Mouse (Mus musculus) lung, postnatal 10 days (tissue): ENCODE results near the gene Shd.

Experiments
- DNase-seq: peaks from one replicate; pipeline ENCODE4 v3.0.0; 2021

The Shd gene

DNA sequence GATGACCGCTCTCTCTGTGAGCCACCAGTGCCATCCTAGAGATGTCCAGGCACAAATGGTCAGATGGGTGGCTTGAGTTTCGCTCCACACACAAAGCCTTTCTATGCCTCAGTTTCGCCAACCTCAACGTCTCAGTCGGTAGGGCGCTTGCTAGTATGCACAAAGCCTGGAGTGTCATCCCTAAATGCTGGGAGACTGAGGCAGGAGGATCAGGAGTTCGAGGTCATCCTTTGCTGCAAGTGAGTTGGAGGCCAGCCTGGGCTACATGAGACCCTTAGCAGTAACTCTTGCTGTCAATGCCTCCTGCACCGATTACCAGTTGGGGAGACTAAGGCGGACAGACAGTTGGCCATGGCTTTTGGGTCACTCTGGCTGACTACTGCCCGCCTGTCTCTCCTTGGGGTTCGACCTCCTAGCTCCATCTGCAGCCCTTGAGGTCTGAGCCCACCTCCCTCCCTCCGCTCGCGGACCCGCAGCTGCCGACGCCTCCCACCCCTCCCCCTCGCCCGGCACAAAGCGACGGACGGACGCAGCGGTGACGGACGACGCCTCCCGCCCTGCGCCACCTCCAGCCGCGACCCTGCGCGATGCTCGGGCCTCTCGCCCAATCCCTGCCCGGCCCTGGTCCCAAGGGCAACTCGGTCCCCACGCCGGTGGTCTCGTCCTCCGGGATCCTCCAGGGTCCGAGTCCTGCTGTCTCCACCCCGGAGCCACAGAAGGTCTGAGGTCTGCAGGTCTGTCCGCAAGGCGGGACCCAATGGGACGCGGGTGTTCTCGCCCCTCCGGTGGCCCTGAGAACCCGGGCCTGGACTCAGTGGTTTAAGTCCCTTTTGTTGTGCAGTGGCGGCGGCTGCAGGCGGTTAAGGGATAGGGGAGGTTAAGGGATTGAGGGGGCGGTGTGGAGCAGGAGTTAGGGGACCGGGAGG lies at the start of gene Shd:
Gene Shd (plus strand): TSS at position 502 of the 926 bp plus-strand sequence.
- DNase-seq, result peak; percentile 61

DNA sequence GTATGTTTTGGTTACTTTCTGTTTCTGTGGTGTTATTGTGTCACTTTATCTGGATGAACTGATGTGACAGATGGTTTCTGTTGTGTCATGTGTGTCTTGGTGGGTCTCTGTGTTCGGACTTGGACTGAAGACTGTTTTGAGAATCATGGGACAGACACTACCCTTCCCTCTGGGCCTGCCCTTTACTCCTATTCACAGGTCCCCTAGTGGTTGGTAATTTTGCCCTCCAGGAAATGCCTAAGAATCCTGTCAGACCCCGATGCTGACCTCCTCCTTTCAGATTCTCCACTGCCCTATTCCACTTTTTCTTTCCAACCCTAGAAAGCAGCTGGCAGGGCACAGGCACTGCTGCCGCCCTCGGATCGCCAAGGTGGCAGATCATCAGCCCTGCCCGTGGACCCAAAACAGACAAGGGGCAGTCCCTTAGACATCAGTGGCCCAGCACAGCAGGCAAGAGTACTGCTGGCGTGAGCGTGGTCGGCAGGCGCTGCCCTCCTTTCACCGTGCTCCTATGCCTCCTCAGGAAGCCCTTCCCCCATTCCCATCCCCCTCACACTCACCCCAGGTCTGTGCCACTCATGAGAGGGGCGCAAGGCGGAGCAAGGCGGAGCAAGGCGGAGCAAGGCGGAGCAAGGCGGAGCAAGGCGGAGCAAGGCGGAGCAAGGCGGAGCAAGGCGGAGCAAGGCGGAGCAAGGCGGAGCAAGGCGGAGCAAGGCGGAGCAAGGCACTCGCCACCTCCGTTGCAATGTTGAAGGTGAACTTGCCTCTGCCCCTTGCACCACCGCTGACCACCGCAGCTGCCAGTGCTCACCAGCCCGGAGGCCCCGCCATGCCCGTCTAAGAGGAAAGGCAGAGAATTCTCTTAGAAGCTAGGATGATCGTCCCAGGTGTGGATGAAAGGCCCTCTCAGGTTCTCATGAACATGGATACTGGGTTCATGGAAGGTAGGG lies 38.4 kb upstream of the Shd start:
- peak; percentile 73 for DNase-seq

DNA sequence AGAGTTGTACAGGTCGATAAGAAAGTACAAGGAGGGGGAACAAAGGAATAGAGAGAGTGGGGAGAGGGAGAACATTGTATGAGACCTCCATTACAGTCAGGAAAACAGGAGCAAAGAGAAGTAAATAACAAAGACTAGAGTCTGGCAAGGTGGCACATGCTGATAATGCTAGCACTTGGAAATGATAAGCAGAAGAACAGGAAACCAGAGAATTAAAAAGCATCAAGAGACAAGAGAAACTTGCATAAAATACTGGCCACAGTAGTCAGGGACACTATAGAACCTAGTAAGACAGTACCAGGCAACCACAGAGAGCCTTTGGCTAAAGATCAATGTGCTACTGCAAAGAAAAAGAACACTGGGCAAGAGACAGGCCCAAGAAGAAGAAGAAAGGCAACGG lies 37.6 kb upstream of the Shd start:
- DNase-seq, result no peak

DNA sequence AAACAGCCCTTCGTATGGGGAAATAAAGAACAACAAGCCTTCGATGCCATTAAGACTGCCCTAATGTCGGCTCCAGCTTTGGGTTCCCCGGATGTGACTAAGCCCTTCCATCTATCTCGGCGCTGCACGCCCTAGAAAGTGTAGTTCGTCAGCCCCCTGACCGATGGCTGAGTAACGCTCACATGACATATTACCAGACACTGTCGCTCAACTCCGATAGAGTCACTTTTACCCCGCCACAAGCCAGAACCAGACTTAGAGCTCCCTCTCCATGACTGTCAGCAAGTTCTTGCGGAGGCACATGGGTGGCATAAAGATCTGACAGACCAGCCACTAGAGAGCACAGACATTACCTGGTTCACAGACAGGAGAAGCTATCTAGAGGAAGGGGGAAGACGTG lies 37.1 kb upstream of the Shd start:
- no peak for DNase-seq

DNA sequence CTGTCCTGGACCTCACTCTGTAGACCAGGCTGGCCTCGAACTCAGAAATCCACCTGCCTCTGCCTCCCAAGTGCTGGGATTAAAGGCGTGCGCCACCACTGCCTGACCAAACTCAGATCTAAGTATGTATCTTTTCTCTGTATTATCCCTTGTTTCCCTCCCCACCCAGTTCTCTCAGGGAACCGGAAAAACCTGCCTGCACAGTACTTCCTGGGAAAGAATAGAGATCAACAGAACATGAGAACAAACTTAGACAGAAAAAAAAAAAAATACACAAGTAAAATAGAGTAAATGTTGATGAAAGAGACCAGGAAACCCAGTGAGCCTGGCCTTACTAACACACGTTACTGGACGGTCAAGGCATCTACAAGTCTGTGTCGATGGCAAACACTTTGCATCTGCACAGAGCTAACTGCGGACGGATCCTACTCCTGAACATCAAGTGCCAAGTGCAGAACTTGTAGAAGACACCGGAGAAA lies 25.8 kb upstream of the Shd start:
- peak; percentile 42 for DNase-seq

DNA sequence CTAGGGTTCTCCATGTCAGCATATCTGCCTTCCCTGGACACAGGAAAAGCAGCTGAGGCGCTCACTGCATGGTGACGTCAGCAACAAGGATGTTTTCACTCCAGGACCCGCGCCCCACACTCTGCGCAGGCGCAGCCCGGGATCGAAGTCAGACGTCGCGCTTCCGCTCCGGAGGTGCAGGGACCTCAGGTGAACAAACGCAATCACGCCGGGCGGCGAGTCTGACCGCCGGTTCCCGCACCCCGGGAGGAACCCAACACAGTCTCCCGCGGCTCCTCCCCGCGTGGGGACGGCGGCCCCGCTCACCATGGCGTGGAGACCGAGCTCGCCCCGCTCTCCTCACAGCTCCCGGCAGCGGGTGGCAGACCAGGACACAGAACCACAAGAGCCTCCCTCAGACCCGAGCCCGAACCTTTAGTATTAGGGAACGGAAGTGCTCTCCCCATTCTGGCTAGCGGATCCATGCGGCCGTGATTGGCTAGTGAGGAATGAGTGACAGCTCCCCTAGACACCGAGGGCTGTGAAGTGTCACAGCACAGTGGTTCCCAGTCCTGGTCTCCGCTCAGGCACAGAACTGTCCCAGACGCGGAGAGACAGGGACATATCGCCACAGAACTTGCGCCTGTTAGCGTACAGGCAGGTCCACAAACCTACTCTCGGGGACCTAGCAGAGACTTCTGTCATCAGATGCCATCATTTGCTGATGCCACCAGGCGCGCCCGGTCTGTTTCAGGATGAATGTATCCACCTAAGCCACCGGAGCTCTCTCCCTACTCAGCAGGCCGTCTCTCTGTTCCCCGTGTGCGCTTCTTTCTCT lies 25.2 kb upstream of the Shd start:
- peak; percentile 96 for DNase-seq

DNA sequence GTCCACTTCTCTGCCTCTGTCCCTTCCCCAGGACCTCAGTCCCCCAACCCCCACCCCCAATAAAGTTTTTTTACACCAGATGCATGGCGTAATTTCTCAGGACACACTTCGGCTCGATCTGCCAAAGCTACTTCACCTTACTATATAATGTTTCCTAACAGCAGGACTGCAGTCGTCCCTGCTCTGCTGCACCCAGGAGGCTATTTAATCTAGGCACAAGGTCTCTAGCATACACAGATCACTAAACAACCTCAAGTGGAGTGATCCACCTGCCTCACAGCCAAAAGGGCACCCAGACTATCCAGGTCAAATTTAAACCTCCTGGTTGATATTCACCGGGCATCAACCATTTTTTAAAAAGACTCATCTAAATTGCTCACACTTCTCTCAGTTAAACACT lies 24.6 kb upstream of the Shd start:
- no peak for DNase-seq

DNA sequence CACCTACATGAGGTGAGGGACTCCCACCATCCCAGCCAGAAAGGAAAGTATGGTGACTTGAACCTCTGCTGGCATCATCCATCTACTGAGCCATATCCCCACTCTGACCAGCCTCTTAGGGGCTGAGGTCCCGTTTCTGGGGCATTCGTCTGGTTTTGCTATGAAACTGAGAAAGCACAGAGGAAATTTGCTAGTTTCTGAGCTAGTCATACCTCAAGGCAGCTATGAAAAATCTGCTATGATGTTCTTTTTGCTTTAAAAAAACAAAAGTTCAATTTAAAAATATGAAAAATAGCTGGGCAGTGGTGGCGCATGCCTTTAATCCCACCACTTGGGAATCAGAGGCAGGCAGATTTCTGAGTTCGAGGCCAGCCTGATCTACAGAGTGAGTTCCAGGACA lies 21.6 kb upstream of the Shd start:
- DNase-seq, result no peak

DNA sequence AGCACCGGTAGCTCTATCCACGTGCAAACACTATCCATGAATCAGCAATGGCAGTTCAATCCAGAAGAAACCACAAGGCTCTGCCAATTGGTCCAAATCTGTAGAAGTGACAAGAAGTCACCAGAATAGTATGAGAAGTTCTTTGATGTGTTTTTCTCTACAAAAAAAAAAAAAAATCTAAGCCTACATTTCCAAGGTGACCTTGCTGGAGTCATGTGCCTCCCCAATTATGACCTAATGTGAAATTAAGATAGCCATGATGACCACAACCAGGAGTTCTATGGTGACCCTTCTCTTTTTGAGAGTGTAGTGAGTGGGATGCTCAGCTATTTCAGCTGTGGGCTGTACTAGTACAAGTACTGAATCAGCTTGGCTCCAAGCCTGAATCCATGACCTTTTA lies 20.9 kb upstream of the Shd start, which contains the start of gene Zfp119b:
Gene Zfp119b (minus strand): TSS at position 101 of the 400 bp plus-strand sequence.
- no peak for DNase-seq

DNA sequence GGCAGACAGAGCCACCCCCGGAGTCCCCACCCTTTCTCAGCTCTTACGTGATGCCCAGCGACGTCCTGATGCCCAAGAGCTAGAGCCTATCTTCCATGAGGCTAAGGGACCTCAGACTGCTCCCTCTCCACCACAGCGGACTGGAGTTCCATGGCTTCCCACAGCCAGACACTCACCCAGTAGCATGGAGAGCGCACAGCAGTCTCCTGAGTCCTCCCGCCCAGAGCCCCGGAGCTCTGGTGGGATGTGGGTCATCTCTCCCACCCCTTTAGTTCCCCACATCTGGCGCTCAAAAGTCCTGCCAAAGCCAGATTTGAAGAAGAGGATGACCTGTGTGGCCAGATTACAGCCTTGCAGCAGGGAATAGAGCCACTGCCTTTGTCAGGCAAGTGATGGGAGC lies 19.7 kb upstream of the Shd start:
- no peak for DNase-seq

DNA sequence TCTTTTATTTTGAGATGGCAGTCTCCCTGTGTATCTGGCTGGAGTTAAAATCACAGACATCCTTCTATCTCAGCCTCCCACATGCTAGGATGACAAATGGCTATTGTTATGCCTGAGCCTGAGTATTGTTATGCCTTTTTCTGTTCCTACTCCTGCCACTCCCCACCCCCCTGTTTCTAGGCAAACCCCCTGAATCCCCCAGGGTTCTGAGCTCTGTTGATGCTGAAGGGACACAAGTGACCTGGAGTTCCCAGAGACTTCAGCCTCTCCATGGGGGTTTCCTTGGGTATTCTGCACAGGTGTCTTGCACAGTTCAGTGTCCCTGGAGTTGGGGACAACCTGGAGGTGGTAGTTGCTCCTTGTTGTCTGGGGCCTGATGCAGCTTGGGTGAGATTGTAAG lies 18.2 kb upstream of the Shd start:
- DNase-seq, result no peak

DNA sequence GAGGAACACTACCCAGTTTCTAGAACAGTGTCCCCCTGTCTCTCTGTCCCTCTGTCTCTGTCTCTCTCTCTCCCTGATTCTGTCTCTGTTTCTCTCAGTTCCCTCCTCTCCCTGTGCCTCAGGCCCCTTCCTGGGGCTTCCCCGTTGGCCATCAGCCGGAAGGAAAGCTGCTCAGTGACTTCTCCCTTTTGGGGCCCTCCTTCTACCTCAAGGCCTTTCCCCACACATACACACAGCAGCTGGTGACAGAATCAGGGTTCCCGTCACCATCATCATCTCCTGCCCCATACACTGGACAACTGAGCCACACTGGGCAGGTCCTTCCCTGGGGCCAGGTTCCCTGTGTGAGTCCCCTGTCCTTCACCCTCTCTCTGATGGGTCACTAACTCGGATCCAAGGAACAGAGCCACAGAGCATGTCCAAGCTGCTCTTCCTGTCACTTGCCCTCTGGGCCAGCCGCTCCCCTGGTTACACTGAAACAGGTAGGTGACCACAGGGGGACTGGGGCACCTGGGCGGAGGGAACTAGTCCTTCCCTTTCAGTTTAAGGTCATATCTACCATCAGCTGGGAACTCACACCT lies 17.7 kb upstream of the Shd start, which contains the start of gene Ebi3:
Gene Ebi3 (plus strand): TSS at position 194 of the 581 bp plus-strand sequence.
- DNase-seq, result no peak

DNA sequence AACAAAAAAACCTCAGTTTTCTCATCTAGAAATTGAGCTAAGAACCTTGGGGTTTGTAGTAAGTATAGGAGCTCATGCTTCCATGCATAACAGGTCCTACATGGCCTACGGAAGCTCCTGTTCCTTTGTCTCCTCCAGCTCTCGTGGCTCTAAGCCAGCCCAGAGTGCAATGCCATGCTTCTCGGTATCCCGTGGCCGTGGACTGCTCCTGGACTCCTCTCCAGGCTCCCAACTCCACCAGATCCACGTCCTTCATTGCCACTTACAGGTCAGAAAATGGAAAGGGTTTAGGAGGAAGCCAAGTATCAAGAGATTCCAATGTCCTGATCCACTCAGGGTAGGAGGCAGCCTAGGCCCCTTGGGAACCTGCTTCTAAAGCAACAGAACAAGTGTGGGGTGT lies 16.5 kb upstream of the Shd start:
- DNase-seq, result no peak

DNA sequence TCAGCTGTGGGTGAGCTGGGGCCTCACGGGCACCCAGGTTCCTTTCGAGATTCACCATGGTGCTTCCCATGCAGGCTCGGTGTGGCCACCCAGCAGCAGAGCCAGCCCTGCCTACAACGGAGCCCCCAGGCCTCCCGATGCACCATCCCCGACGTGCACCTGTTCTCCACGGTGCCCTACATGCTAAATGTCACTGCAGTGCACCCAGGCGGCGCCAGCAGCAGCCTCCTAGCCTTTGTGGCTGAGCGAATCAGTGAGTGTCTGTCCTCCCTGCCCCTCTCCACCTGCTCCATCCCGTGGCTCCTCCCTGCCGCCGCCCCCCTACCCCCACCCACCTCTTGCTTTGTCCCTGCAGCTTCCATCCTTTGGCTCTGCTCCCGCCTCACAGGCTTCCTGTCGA lies 16.0 kb upstream of the Shd start:
- no peak for DNase-seq

DNA sequence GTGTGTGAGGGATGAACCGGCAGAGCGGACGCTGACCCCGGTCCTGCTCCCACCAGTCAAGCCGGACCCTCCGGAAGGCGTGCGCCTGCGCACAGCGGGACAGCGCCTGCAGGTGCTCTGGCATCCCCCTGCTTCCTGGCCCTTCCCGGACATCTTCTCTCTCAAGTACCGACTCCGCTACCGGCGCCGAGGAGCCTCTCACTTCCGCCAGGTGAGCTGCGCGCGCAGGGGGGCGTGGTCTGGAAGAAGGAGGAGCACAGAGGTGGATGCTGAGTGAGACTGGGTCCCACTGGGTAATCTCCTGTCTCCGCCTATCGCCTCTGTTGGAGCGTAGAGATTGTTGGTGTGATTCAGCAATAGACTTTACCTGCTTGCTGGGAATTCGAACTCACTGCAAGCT lies 14.1 kb upstream of the Shd start:
- peak; percentile 84 for DNase-seq

DNA sequence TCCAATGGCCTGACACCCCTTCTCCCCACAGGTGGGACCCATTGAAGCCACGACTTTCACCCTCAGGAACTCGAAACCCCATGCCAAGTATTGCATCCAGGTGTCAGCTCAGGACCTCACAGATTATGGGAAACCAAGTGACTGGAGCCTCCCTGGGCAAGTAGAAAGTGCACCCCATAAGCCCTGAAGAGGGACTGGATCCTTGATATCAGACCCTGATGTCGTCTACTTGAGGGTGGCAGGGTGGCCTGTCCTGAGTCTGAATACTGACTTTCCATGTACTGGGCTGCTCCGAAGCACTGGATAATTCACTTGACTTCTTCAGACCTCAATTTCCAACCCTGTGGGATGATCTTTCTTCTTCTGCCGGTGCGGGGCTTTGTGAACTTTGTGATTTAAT lies 13.7 kb upstream of the Shd start:
- no peak for DNase-seq

DNA sequence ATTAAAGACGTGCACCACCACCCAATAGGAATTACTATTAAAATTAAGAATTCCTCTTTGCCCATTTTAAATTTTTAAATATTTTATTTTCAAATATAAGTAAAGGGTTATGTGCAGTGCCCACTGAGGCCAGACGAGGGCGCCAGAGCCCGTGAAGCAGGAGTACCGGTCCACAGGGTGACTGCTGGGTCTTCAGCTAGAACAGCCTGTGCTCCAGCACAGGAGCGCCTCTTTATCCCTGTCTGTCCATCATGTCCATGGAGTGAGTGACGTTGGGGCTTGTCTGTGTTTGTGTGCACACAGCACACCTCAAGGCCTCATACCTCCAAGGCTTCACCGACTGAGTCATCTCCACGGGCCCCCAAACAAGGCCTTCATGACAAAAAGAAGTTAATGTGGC lies 13.1 kb upstream of the Shd start:
- peak; percentile 86 for DNase-seq

DNA sequence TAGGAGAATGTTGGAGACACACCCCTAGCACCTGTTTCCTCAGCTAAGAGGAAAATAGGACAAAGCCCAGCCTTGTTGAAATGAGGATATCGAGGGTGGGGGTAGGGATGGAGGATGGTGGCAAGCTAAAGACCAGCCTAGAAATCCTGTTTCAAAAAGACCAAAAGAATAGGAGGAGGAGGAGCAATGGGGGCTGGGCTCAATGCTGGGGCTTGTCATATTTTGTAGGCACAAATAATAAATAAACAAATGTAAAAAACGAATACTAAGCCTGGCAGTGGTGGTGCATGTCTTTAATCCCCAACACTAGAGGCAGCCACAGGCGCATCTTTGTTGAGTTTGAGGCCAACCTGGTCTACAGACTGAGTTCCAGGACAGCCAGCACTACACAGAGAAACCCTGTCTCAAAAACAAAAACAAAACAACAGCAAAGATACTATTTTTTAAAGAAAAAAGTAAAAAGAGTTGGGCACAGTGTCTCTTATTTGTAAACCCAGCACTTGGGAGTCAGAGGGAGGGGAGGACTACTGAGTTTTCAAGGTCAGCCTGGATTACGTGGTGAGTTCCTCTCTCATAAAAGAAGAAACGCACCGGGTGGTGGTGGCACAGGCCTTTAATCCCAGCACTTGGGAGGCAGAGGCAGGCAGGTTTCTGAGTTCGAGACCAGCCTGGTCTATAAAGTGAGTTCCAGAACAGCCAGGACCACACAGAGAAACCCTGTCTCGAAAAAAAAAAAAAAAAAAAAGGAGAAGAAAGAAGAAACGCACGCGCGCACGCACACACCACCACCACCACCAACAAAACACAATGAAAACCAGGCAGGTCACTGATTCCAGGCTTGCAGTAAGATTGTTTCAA lies 12.3 kb upstream of the Shd start:
- no peak for DNase-seq

DNA sequence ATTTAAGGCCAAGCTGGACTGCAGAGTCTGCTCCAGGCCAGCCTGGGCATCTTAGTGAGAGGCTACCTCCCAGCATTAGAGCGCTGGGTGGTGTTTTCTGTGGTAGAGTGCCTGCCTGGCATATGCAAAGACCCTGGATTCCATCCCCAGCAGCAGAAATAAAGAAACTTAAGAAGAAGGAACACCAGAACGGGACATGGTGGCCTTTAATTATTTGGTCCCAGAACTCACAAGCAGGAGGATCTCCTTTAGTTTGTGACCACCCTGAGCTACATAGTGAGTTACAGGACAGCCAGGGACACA lies 11.7 kb upstream of the Shd start:
- DNase-seq, result no peak

DNA sequence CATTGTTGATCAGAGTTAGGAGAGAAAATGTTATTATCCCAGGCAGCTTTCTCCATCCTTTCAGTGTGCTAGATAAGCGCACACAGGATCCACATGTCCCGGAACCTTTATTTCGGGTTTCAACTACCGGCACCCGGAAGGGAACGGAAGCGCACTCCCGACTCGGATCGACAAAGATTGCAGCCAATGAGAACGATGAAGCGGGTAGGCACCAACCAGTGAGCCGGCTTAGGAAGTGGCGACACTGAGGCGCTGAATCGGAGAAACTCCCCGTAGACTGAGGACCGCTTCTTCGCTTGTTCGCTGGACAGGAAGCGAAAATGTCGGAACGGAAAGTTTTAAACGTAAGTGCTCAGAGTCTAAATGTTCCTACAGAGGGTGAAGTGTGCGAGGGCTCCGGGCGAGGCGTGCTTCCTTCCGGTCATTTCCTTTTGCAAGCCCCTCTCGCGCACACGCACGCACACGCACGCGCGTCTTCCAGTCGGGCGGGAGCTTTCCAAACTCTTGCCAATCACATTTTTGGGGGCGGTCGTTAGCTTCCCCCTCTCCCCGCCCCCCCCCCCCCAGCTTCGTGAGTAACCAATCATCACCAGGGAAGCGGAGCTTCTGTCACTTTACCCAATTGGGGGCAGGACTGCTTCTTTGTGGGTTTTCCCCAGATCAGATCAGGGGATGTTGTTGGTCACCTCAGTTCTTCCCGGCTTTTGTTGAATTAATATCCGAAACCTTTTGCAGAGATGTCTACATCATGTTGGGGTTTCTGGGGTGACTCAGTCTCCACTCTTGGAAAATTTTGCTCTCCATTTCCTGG lies 11.1 kb upstream of the Shd start, which contains the start of gene Yju2:
Gene Yju2 (plus strand): TSS at position 182 of the 811 bp plus-strand sequence.
- peak; percentile 96 for DNase-seq
